Comparison of ENCODE assay signal across 8 mouse cellular contexts in genomic region chr9:63956052-63956451, GRCm38 (mm10).
DNase-seq lines count a peak whose midpoint lies in the region; ATAC-seq and TF ChIP-seq lines count a peak whose summit lies in the region.

No protein-coding gene starts in this region.

- no peak for ATAC-seq in hindbrain, embryonic 11.5 days (ENCODE audit: low FRiP score)
- no peak for ATAC-seq in hindbrain, embryonic 12.5 days (ENCODE audit: low FRiP score)
- 0 out of 2 replicates have a peak, but pooled peaks have one; percentile 48 for ATAC-seq in erythroid progenitor cell, adult 5-6 weeks (replicated peaks; ENCODE audit: low FRiP score, poor library complexity, severe bottlenecking)

- TF ChIP-seq CTCF in olfactory bulb, adult 2 months (IDR thresholded peaks at IDR 0.05; ENCODE audit: insufficient read depth, low read depth, low read length): peak; percentile 82

- intact Hi-C loops in heart, postnatal 36 days (cut with DNase I): loop anchor here (1.0 to 5.0 kb wide), 3 partner anchors 39 to 144 kb away; no protein-coding TSS in a partner anchor
- intact Hi-C loops in left cerebral cortex, postnatal 14 days (cut with DNase I): loop anchor here (5.0 kb wide), 1 partner anchor 66 kb away; the partner anchor contains the start of gene Smad6

- no peak overlapping the region for H3K27ac ChIP-seq in hindbrain, embryonic 11.5 days (ENCODE audit: low read depth, low read length)
- H3K27ac ChIP-seq in hindbrain, embryonic 12.5 days: no peak overlapping the region
- no peak overlapping the region for H3K27ac ChIP-seq in olfactory bulb, adult 2 months (ENCODE audit: insufficient read depth, low read depth, low read length)

- H3K36me3 ChIP-seq in hindbrain, embryonic 11.5 days (ENCODE audit: control insufficient read depth, insufficient read depth, low read length): no peaks in the 10 kb centered on the region
- H3K36me3 ChIP-seq in hindbrain, embryonic 12.5 days: no peaks in the 10 kb centered on the region

- peak; percentile 90 for DNase-seq in hindbrain, embryonic 11.5 days (ENCODE audit: low spot score)
- peak; percentile 89 for DNase-seq in adrenal gland, postnatal 14 days
- peak; percentile 78 to 84 for DNase-seq in heart, postnatal 36 days
- peak; percentile 74 to 76 for DNase-seq in left cerebral cortex, postnatal 14 days (ENCODE audit: low spot score in 2 of 2)
- DNase-seq in thymus, postnatal 10 days (ENCODE audit: low spot score in 2 of 2): peak; percentile 22 to 76

- H3K4me2 ChIP-seq in hindbrain, embryonic 11.5 days (replicated peaks; ENCODE audit: low read depth, low read length): no peak overlapping the region
- no peak overlapping the region for H3K4me2 ChIP-seq in hindbrain, embryonic 12.5 days (replicated peaks)

- H3K9me3 ChIP-seq in hindbrain, embryonic 11.5 days (ENCODE audit: control insufficient read depth, low read length): no peaks in the 10 kb centered on the region
- no peaks in the 10 kb centered on the region for H3K9me3 ChIP-seq in hindbrain, embryonic 12.5 days (replicated peaks)

- no peak overlapping the region for H3K9ac ChIP-seq in hindbrain, embryonic 11.5 days (ENCODE audit: low read depth, low read length)
- no peak overlapping the region for H3K9ac ChIP-seq in hindbrain, embryonic 12.5 days

- peaks cover 18% of the 10 kb centered on the region for H3K4me1 ChIP-seq in hindbrain, embryonic 11.5 days (replicated peaks; ENCODE audit: control insufficient read depth, insufficient read depth, low read length)
- H3K4me1 ChIP-seq in hindbrain, embryonic 12.5 days: peaks cover 39% of the 10 kb centered on the region
- peaks cover 19% of the 10 kb centered on the region for H3K4me1 ChIP-seq in olfactory bulb, adult 2 months (ENCODE audit: control insufficient read depth, insufficient read depth, low read length)

- H3K27me3 ChIP-seq in hindbrain, embryonic 11.5 days (ENCODE audit: control insufficient read depth, insufficient read depth, low read length): no peaks in the 10 kb centered on the region
- no peaks in the 10 kb centered on the region for H3K27me3 ChIP-seq in hindbrain, embryonic 12.5 days

- no peak for TF ChIP-seq POLR2A in olfactory bulb, adult 2 months (IDR thresholded peaks at IDR 0.05; ENCODE audit: insufficient read depth, low read depth, low read length)

- H3K4me3 ChIP-seq in hindbrain, embryonic 11.5 days (ENCODE audit: low read depth, low read length): no peak overlapping the region
- no peak overlapping the region for H3K4me3 ChIP-seq in hindbrain, embryonic 12.5 days
- no peak overlapping the region for H3K4me3 ChIP-seq in olfactory bulb, adult 2 months (ENCODE audit: insufficient read depth, low read depth, low read length)

- whole genome bisulfite sequencing in hindbrain, embryonic 11.5 days: 22% methylated on average over 9 of the region's 9 CpGs
- 25% methylated on average over 9 of the region's 9 CpGs for WGBS in hindbrain, embryonic 12.5 days
- 24% methylated on average over 9 of the region's 9 CpGs for WGBS in olfactory bulb, adult 2 months
